27 mouse cellular contexts compared by ENCODE assay signal in the genomic region with DNA sequence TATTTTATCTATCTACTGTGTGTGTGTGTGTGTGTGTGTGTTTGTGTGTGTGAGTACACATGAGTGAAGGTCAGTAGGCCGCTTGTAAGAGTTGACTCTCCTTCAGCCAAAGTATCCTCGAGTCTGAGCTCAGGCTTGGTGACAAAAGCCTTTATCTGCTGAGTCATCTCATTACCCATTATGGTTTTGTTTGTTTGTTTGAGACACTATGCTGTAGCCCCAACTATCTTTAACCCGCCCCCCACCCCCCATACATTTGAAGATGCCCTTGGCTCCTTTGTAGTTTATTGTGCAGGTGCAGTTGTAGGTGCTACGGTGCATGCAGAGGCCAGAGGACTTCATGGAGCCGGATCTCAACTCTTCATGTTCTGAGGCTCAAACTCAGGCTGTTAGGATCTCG. TPM values are rescaled to one million over a fixed set of nuclear protein-coding genes. Genes with fewer than 3 reads are reported as not detected.
DNase-seq lines count a peak whose midpoint lies in the region; ATAC-seq and TF ChIP-seq lines count a peak whose summit lies in the region.
"Had no signal": no experiment of that assay in that cellular context is flagged by ENCODE, and none has a peak within 500 bp of the region (broad histone marks: within the 10 kb centered on the region; RNA-seq: fewer than 3 reads in every experiment).

No protein-coding gene starts in this region.

- TF ChIP-seq RAD21 in MEL (IDR thresholded peaks at IDR 0.05; ENCODE audit: low read depth, low read length), result no peak

- H3K9ac ChIP-seq in ES-Bruce4 (ENCODE audit: low read depth, poor library complexity, severe bottlenecking) (no peak overlapping the region), MEL (ENCODE audit: control insufficient read depth, low read depth, low read length, poor library complexity, severe bottlenecking) (no peak overlapping the region)
- no peak overlapping the region for H3K9ac ChIP-seq in forebrain, postnatal 0 days
- H3K9ac ChIP-seq: embryonic facial prominence, embryonic 13.5 days; embryonic facial prominence, embryonic 15.5 days; forebrain, embryonic 13.5 days; forebrain, embryonic 15.5 days had no signal

- ATAC-seq in forebrain, postnatal 0 days, result no peak
- ATAC-seq: forebrain, embryonic 13.5 days; forebrain, embryonic 15.5 days had no signal

- TF ChIP-seq POLR2A in ES-Bruce4 (IDR thresholded peaks at IDR 0.05; ENCODE audit: insufficient read depth, low read length), result no peak
- TF ChIP-seq POLR2A in MEL (IDR thresholded peaks at IDR 0.05; ENCODE audit: control insufficient read depth in 1 of 2, insufficient read depth in 1 of 2, low read depth in 1 of 2, low read length in 2 of 2, poor library complexity in 1 of 2), result no peak

- H3K4me3 ChIP-seq in ES-Bruce4 (ENCODE audit: low read depth, low read length) (no peak overlapping the region), MEL (ENCODE audit: control insufficient read depth in 1 of 2, insufficient read depth in 1 of 2, low read depth in 2 of 2, low read length in 2 of 2) (no peak overlapping the region)
- no peak overlapping the region for H3K4me3 ChIP-seq in forebrain, postnatal 0 days (ENCODE audit: low read depth, low read length)
- H3K4me3 ChIP-seq: embryonic facial prominence, embryonic 13.5 days; embryonic facial prominence, embryonic 15.5 days; erythroblast, embryonic 14.5 days; forebrain, embryonic 10.5 days; forebrain, embryonic 13.5 days; forebrain, embryonic 15.5 days had no signal

- no peak for TF ChIP-seq EP300 in ES-Bruce4 (IDR thresholded peaks at IDR 0.05; ENCODE audit: insufficient read depth, low read depth, low read length)
- no peak for TF ChIP-seq EP300 in MEL (IDR thresholded peaks at IDR 0.05; ENCODE audit: low read depth in 1 of 2, low read length in 2 of 2)

- WGBS in forebrain, postnatal 0 days, result 94% methylated on average over 6 of the region's 6 CpGs

- no peak overlapping the region for H3K4me2 ChIP-seq in forebrain, postnatal 0 days (ENCODE audit: low read depth)
- H3K4me2 ChIP-seq: embryonic facial prominence, embryonic 13.5 days; embryonic facial prominence, embryonic 15.5 days; forebrain, embryonic 13.5 days; forebrain, embryonic 15.5 days had no signal

- TF ChIP-seq CTCF in ES-Bruce4 (IDR thresholded peaks at IDR 0.05; ENCODE audit: low read depth, low read length) (no peak), MEL (IDR thresholded peaks at IDR 0.05 in 2 of 3, conservative IDR thresholded peaks at IDR 0.05 in 1 of 3; ENCODE audit: control insufficient read depth in 1 of 3, insufficient read depth in 1 of 3, low read depth in 2 of 3, low read length in 3 of 3, poor library complexity in 1 of 3, severe bottlenecking in 1 of 3) (no peak)
- no peak for TF ChIP-seq CTCF in forebrain, postnatal 0 days (IDR thresholded peaks at IDR 0.05; ENCODE audit: low read depth)

- H3K27ac ChIP-seq in ES-Bruce4 (ENCODE audit: insufficient read depth, low read length), result peak overlapping the region; percentile 78
- H3K27ac ChIP-seq in MEL (ENCODE audit: control insufficient read depth, low read depth, low read length), result no peak overlapping the region
- H3K27ac ChIP-seq in forebrain, postnatal 0 days (ENCODE audit: low read depth, low read length), result no peak overlapping the region
- H3K27ac ChIP-seq: embryonic facial prominence, embryonic 13.5 days; forebrain, embryonic 10.5 days; forebrain, embryonic 13.5 days; forebrain, embryonic 15.5 days had no signal

- no peaks in the 10 kb centered on the region for H3K79me2 ChIP-seq in MEL (ENCODE audit: control insufficient read depth, insufficient read depth, low read length, poor library complexity)

- H3K27me3 ChIP-seq in ES-Bruce4 (ENCODE audit: control insufficient read depth, insufficient read depth, low read length, poor library complexity, severe bottlenecking), result no peaks in the 10 kb centered on the region
- no peaks in the 10 kb centered on the region for H3K27me3 ChIP-seq in MEL (ENCODE audit: control insufficient read depth in 1 of 2, insufficient read depth in 2 of 2, low read length in 2 of 2)
- H3K27me3 ChIP-seq in forebrain, postnatal 0 days (ENCODE audit: insufficient read depth, low read length), result no peaks in the 10 kb centered on the region
- H3K27me3 ChIP-seq: embryonic facial prominence, embryonic 13.5 days; embryonic facial prominence, embryonic 15.5 days; forebrain, embryonic 13.5 days; forebrain, embryonic 15.5 days had no signal

- peak; percentile 20 for DNase-seq in thymus, postnatal 0 days (ENCODE audit: low spot score)
- no peak for DNase-seq in thymus, postnatal 36 days
- DNase-seq in MEL (ENCODE audit: low read depth, low spot score), result no peak
- DNase-seq in forebrain, postnatal 0 days, result no peak
- DNase-seq in layer of hippocampus, postnatal 25 days (ENCODE audit: extremely low spot score in 1 of 2, low spot score in 1 of 2), result no peak
- DNase-seq: adrenal gland, adult 2 months; adrenal gland, postnatal 10 days; adrenal gland, postnatal 25 days; cerebellum, adult 11 months; cerebellum, adult 18-20 months; cerebellum, adult 8-10 months; cerebellum, adult 9-11 months; cerebellum, postnatal 14 days; cerebellum, postnatal 36 days; embryo, embryonic 11 days had no signal

- H3K36me3 ChIP-seq in ES-Bruce4 (ENCODE audit: control insufficient read depth, insufficient read depth, low read length, poor library complexity, severe bottlenecking), result peaks cover 5% of the 10 kb centered on the region; the same call in 1 of the 2 replicates
- H3K36me3 ChIP-seq in MEL (ENCODE audit: control insufficient read depth in 1 of 2, insufficient read depth in 2 of 2, low read length in 2 of 2), result peaks cover 0 to 6% of the 10 kb centered on the region in 2 experiments; a peak in 2 of 4 replicates
- H3K36me3 ChIP-seq in forebrain, postnatal 0 days (ENCODE audit: insufficient read depth), result peaks cover 39% of the 10 kb centered on the region

- H3K4me1 ChIP-seq in ES-Bruce4 (ENCODE audit: control insufficient read depth, insufficient read depth, low read length) (peaks cover 2% of the 10 kb centered on the region), MEL (ENCODE audit: control insufficient read depth in 1 of 2, insufficient read depth in 2 of 2, low read length in 2 of 2) (no peaks in the 10 kb centered on the region)
- H3K4me1 ChIP-seq in forebrain, postnatal 0 days (ENCODE audit: insufficient read depth), result peaks cover 3% of the 10 kb centered on the region; the same call in 1 of the 2 replicates

- H3K9me3 ChIP-seq in ES-Bruce4 (replicated peaks; ENCODE audit: control insufficient read depth, insufficient read depth, low read length, poor library complexity, severe bottlenecking) (no peaks in the 10 kb centered on the region), MEL (replicated peaks; ENCODE audit: insufficient read depth, low read length) (no peaks in the 10 kb centered on the region)
- H3K9me3 ChIP-seq in forebrain, postnatal 0 days (ENCODE audit: low read length), result no peaks in the 10 kb centered on the region
- H3K9me3 ChIP-seq: embryonic facial prominence, embryonic 13.5 days; embryonic facial prominence, embryonic 15.5 days; forebrain, embryonic 13.5 days; forebrain, embryonic 15.5 days; G1E had no signal

RNA-seq across cellular contexts. Expression of gene Dtx2, which starts 6.6 kb away (rescaled TPM):
- polyA plus RNA-seq in thymus, postnatal 0 days (2015; fragmentation: Nextera tagmentation; extraction: Ambion mirVana), result 43.9 and 46.0 TPM in 2 replicates
- 23.7 and 25.0 TPM in 2 replicates for polyA plus RNA-seq in ES-Bruce4 (2011; ENCODE audit: insufficient read depth, insufficient read length, low read depth, missing spikeins)
- total RNA-seq in MEL (2012; rRNA removed), result 11.4 and 11.9 TPM in 2 replicates
- 10 to 100 TPM in 1 of 2 experiments, not detected in 1; 17.2 TPM for polyA plus RNA-seq in MEL (2012; ENCODE audit: insufficient read depth in 1 of 2, insufficient read length in 2 of 2, low read depth in 1 of 2, low replicate concordance in 2 of 2, missing spikeins in 1 of 2)
- total RNA-seq in forebrain, postnatal 0 days (2014; rRNA removed), result 19.5 and 25.3 TPM in 2 replicates
- 17.6 and 20.0 TPM in 2 replicates for polyA plus RNA-seq in forebrain, postnatal 0 days (2015; fragmentation: Nextera tagmentation; extraction: Ambion mirVana)
- 1 to 10 TPM; 7.8 to 8.2 TPM for total RNA-seq in layer of hippocampus, postnatal 25 days (2021)

RNA-seq across cellular contexts. Expression of gene Zp3, which starts 21.3 kb away (rescaled TPM):
- 0.53 and 0.64 TPM in 2 replicates for polyA plus RNA-seq in thymus, postnatal 0 days (2015; fragmentation: Nextera tagmentation; extraction: Ambion mirVana)
- polyA plus RNA-seq in ES-Bruce4 (2011; ENCODE audit: insufficient read depth, insufficient read length, low read depth, missing spikeins), result 2.0 and 2.4 TPM in 2 replicates
- not detected in 2 replicates for total RNA-seq in MEL (2012; rRNA removed)
- polyA plus RNA-seq in MEL (2012; ENCODE audit: insufficient read depth in 1 of 2, insufficient read length in 2 of 2, low read depth in 1 of 2, low replicate concordance in 2 of 2, missing spikeins in 1 of 2), result not detected
- total RNA-seq in forebrain, postnatal 0 days (2014; rRNA removed), result 0.14 TPM in 1 of 2 replicates, not detected in the other
- polyA plus RNA-seq in forebrain, postnatal 0 days (2015; fragmentation: Nextera tagmentation; extraction: Ambion mirVana), result 0.14 and 0.23 TPM in 2 replicates
- total RNA-seq in layer of hippocampus, postnatal 25 days (2021), result not detected
- total RNA-seq: adrenal gland, adult 2 months; adrenal gland, postnatal 25 days; common myeloid progenitor, adult 5-6 weeks; G1E had no signal
- polyA plus RNA-seq: adrenal gland, adult 2 months; C2C12; embryonic facial prominence, embryonic 11.5 days; embryonic facial prominence, embryonic 13.5 days; erythroblast, embryonic 14.5 days; forebrain, embryonic 13.5 days; forebrain, embryonic 15.5 days; G1E had no signal

RNA-seq across cellular contexts. Expression of gene Ssc4d, which starts 26.9 kb away (rescaled TPM):
- 1.6 and 2.7 TPM in 2 replicates for polyA plus RNA-seq in thymus, postnatal 0 days (2015; fragmentation: Nextera tagmentation; extraction: Ambion mirVana)
- polyA plus RNA-seq in ES-Bruce4 (2011; ENCODE audit: insufficient read depth, insufficient read length, low read depth, missing spikeins) (6.3 and 9.5 TPM in 2 replicates), MEL (2012; ENCODE audit: insufficient read depth in 1 of 2, insufficient read length in 2 of 2, low read depth in 1 of 2, low replicate concordance in 2 of 2, missing spikeins in 1 of 2) (1 to 10 TPM in 1 of 2 experiments, not detected in 1; 2.1 TPM)
- 0.95 and 1.1 TPM in 2 replicates for total RNA-seq in MEL (2012; rRNA removed)
- 6.5 and 7.0 TPM in 2 replicates for total RNA-seq in forebrain, postnatal 0 days (2014; rRNA removed)
- 2.5 and 4.0 TPM in 2 replicates for polyA plus RNA-seq in forebrain, postnatal 0 days (2015; fragmentation: Nextera tagmentation; extraction: Ambion mirVana)
- total RNA-seq in layer of hippocampus, postnatal 25 days (2021), result 1 to 10 TPM in 1 of 2 experiments, under 1 TPM in 1; 0.77 to 1.3 TPM

RNA-seq across cellular contexts. Expression of gene Upk3b, which starts 37.1 kb away (rescaled TPM):
- 0.32 and 0.48 TPM in 2 replicates for polyA plus RNA-seq in thymus, postnatal 0 days (2015; fragmentation: Nextera tagmentation; extraction: Ambion mirVana)
- polyA plus RNA-seq in ES-Bruce4 (2011; ENCODE audit: insufficient read depth, insufficient read length, low read depth, missing spikeins), result 0.34 and 0.38 TPM in 2 replicates
- total RNA-seq in MEL (2012; rRNA removed), result not detected in 2 replicates
- polyA plus RNA-seq in MEL (2012; ENCODE audit: insufficient read depth in 1 of 2, insufficient read length in 2 of 2, low read depth in 1 of 2, low replicate concordance in 2 of 2, missing spikeins in 1 of 2), result not detected
- 0.19 TPM in 1 of 2 replicates, not detected in the other for total RNA-seq in forebrain, postnatal 0 days (2014; rRNA removed)
- not detected in 2 replicates for polyA plus RNA-seq in forebrain, postnatal 0 days (2015; fragmentation: Nextera tagmentation; extraction: Ambion mirVana)
- not detected for total RNA-seq in layer of hippocampus, postnatal 25 days (2021)
- total RNA-seq: common myeloid progenitor, adult 5-6 weeks had no signal
- polyA plus RNA-seq: erythroblast, embryonic 14.5 days; forebrain, embryonic 10.5 days; forebrain, embryonic 13.5 days; forebrain, embryonic 15.5 days; frontal cortex, adult 2 months; G1E had no signal

RNA-seq across cellular contexts. Expression of gene Upk3bl, which starts 53.1 kb away (rescaled TPM):
- 2.1 and 8.2 TPM in 2 replicates for polyA plus RNA-seq in thymus, postnatal 0 days (2015; fragmentation: Nextera tagmentation; extraction: Ambion mirVana)
- polyA plus RNA-seq in ES-Bruce4 (2011; ENCODE audit: insufficient read depth, insufficient read length, low read depth, missing spikeins) (2.7 and 3.7 TPM in 2 replicates), MEL (2012; ENCODE audit: insufficient read depth in 1 of 2, insufficient read length in 2 of 2, low read depth in 1 of 2, low replicate concordance in 2 of 2, missing spikeins in 1 of 2) (not detected)
- not detected in 2 replicates for total RNA-seq in MEL (2012; rRNA removed)
- total RNA-seq in forebrain, postnatal 0 days (2014; rRNA removed), result not detected in 2 replicates
- not detected in 2 replicates for polyA plus RNA-seq in forebrain, postnatal 0 days (2015; fragmentation: Nextera tagmentation; extraction: Ambion mirVana)
- not detected for total RNA-seq in layer of hippocampus, postnatal 25 days (2021)
- total RNA-seq: adrenal gland, postnatal 25 days; common myeloid progenitor, adult 5-6 weeks; G1E had no signal
- polyA plus RNA-seq: adrenal gland, adult 2 months; erythroblast, embryonic 14.5 days; forebrain, embryonic 13.5 days; forebrain, embryonic 15.5 days; G1E had no signal
